16 mouse cellular contexts compared by ENCODE assay signal in the genomic region with DNA sequence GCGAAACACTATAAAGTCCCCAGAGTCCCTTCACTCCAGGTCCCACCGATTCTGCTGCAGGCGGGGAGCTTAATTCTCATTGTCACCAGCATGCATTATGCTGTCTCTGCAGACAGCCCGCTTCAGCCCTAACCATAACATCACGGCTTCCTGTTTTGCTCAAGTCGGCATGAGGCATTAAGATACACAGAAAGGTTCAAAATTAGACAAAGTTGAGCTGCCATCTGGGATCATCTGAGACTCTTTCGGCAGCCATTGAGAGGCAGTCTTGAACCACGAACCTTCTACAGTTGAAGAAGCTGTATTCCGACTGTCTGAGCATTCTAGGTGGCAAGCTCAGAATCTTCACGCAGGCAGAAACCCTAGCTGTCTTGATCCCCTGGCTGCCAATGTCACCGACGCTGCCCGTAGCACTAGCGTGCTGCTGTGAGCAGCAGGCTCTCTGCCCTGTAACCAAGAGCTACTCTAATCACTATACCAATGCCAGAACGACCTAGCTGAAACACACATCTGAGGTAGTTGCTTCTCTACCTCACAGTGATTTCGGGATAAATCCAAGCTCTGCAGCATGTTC. TPM values are rescaled to one million over a fixed set of nuclear protein-coding genes. Genes with fewer than 3 reads are reported as not detected.
A peak's percentile ranks its signal among the peaks of the same experiment; 100 is the strongest.
DNase-seq lines count a peak whose midpoint lies in the region; ATAC-seq and TF ChIP-seq lines count a peak whose summit lies in the region.
"Had no signal": no experiment of that assay in that cellular context is flagged by ENCODE, and none has a peak within 500 bp of the region (broad histone marks: within the 10 kb centered on the region; RNA-seq: fewer than 3 reads in every experiment).

No protein-coding gene starts in this region.

- H3K27ac ChIP-seq in hindbrain, embryonic 16.5 days (ENCODE audit: low read depth, low read length): no peak overlapping the region
- no peak overlapping the region for H3K27ac ChIP-seq in hindbrain, embryonic 12.5 days
- H3K27ac ChIP-seq in thymus, adult 2 months (ENCODE audit: control insufficient read depth, insufficient read depth, low read length): peak overlapping the region; percentile 62
- H3K27ac ChIP-seq in midbrain, embryonic 10.5 days (replicated peaks): no peak overlapping the region
- H3K27ac ChIP-seq: heart, adult 2 months; liver, embryonic 15.5 days had no signal

- peak overlapping the region; percentile 27; the same call in 1 of the 2 replicates for H3K9ac ChIP-seq in hindbrain, embryonic 16.5 days (ENCODE audit: low read depth, low read length)
- no peak overlapping the region for H3K9ac ChIP-seq in hindbrain, embryonic 12.5 days
- H3K9ac ChIP-seq: liver, embryonic 15.5 days had no signal

- H3K27me3 ChIP-seq in hindbrain, embryonic 16.5 days (replicated peaks; ENCODE audit: control insufficient read depth, insufficient read depth, low read length): no peaks in the 10 kb centered on the region
- H3K27me3 ChIP-seq in hindbrain, embryonic 12.5 days: no peaks in the 10 kb centered on the region
- H3K27me3 ChIP-seq in thymus, adult 2 months (ENCODE audit: control insufficient read depth, insufficient read depth, low read length): no peaks in the 10 kb centered on the region
- no peaks in the 10 kb centered on the region for H3K27me3 ChIP-seq in midbrain, embryonic 10.5 days (ENCODE audit: low read depth, poor library complexity, severe bottlenecking)
- H3K27me3 ChIP-seq: liver, embryonic 15.5 days had no signal

- H3K4me3 ChIP-seq in hindbrain, embryonic 16.5 days (ENCODE audit: low read length): no peak overlapping the region
- no peak overlapping the region for H3K4me3 ChIP-seq in hindbrain, embryonic 12.5 days
- H3K4me3 ChIP-seq in thymus, adult 2 months (ENCODE audit: control insufficient read depth, insufficient read depth, low read length): 0 out of 2 replicates have a peak overlapping the region, but pooled peaks have one; percentile 13
- H3K4me3 ChIP-seq in midbrain, embryonic 10.5 days: no peak overlapping the region
- H3K4me3 ChIP-seq: heart, adult 2 months; liver, embryonic 15.5 days had no signal

- DNase-seq in thymus, adult 2 months: peak; percentile 25
- DNase-seq in thymus, adult 18-20 months: no peak
- peak; percentile 59 for DNase-seq in induced T-regulatory cell, adult 2 months (ENCODE audit: low read depth)
- DNase-seq in thymus, postnatal 4 days: peak; percentile 47
- DNase-seq in right cerebral cortex, adult 18-20 months: no peak
- DNase-seq in midbrain, embryonic 10.5 days (ENCODE audit: low spot score): no peak
- DNase-seq: cerebellum, postnatal 25 days; heart, adult 2 months; heart, postnatal 36 days; kidney, postnatal 36 days; left cerebral cortex, postnatal 4 days; right cerebral cortex, postnatal 25 days had no signal

- 59% methylated on average over 16 of the region's 16 CpGs for WGBS in hindbrain, embryonic 16.5 days
- 70% methylated on average over 16 of the region's 16 CpGs for WGBS in hindbrain, embryonic 12.5 days
- 33% methylated on average over 16 of the region's 16 CpGs for WGBS in thymus, adult 2 months
- 78% methylated on average over 16 of the region's 16 CpGs for WGBS in midbrain, embryonic 10.5 days

- H3K4me2 ChIP-seq in hindbrain, embryonic 16.5 days (ENCODE audit: low read length): no peak overlapping the region
- no peak overlapping the region for H3K4me2 ChIP-seq in hindbrain, embryonic 12.5 days (replicated peaks)
- H3K4me2 ChIP-seq: liver, embryonic 15.5 days had no signal

- no peak for TF ChIP-seq CTCF in thymus, adult 2 months (IDR thresholded peaks at IDR 0.05; ENCODE audit: borderline replicate concordance, control insufficient read depth, extremely low read depth, insufficient read depth, low read length, poor library complexity)

- H3K4me1 ChIP-seq in hindbrain, embryonic 16.5 days (ENCODE audit: control insufficient read depth, insufficient read depth, low read depth, low read length): peaks cover 6% of the 10 kb centered on the region
- no peaks in the 10 kb centered on the region for H3K4me1 ChIP-seq in hindbrain, embryonic 12.5 days
- peaks cover 10% of the 10 kb centered on the region for H3K4me1 ChIP-seq in thymus, adult 2 months (replicated peaks; ENCODE audit: control insufficient read depth, insufficient read depth, low read length)
- no peaks in the 10 kb centered on the region for H3K4me1 ChIP-seq in midbrain, embryonic 10.5 days
- H3K4me1 ChIP-seq: liver, embryonic 15.5 days had no signal

- H3K9me3 ChIP-seq in hindbrain, embryonic 16.5 days (ENCODE audit: control insufficient read depth, low read length): no peaks in the 10 kb centered on the region
- H3K9me3 ChIP-seq in hindbrain, embryonic 12.5 days (replicated peaks): no peaks in the 10 kb centered on the region
- no peaks in the 10 kb centered on the region for H3K9me3 ChIP-seq in midbrain, embryonic 10.5 days (replicated peaks)
- H3K9me3 ChIP-seq: liver, embryonic 15.5 days had no signal

- no peak for TF ChIP-seq POLR2A in thymus, adult 2 months (IDR thresholded peaks at IDR 0.05; ENCODE audit: control insufficient read depth, extremely low read depth, insufficient read depth, low read length, poor library complexity)

- H3K36me3 ChIP-seq in hindbrain, embryonic 16.5 days (ENCODE audit: control insufficient read depth, insufficient read depth, low read length): no peaks in the 10 kb centered on the region
- no peaks in the 10 kb centered on the region for H3K36me3 ChIP-seq in hindbrain, embryonic 12.5 days
- H3K36me3 ChIP-seq in thymus, adult 2 months (ENCODE audit: control insufficient read depth, insufficient read depth, low read length): no peaks in the 10 kb centered on the region
- H3K36me3 ChIP-seq in midbrain, embryonic 10.5 days: no peaks in the 10 kb centered on the region
- H3K36me3 ChIP-seq: liver, embryonic 15.5 days had no signal

- ATAC-seq in hindbrain, embryonic 16.5 days: peak; percentile 44
- no peak for ATAC-seq in hindbrain, embryonic 12.5 days (ENCODE audit: low FRiP score)
- ATAC-seq: midbrain, embryonic 16.5 days had no signal

RNA-seq across cellular contexts. Expression of gene St6galnac5, which starts 12.2 kb away (rescaled TPM):
- polyA plus RNA-seq in hindbrain, embryonic 16.5 days (2015; fragmentation: Nextera tagmentation; extraction: Ambion mirVana): 20.1 and 21.1 TPM in 2 replicates
- polyA plus RNA-seq in hindbrain, embryonic 12.5 days (2016; fragmentation: Nextera tagmentation; extraction: Ambion mirVana): 8.4 and 9.1 TPM in 2 replicates
- polyA plus RNA-seq in thymus, adult 2 months (2012; rRNA removed): 0.08 and 0.19 TPM in 2 replicates
- 1.5 and 1.8 TPM in 2 replicates for polyA plus RNA-seq in midbrain, embryonic 10.5 days (2016; fragmentation: Nextera tagmentation; extraction: Ambion mirVana)

Comparison
In these comparisons a context has a peak if more than half of its experiments do, and no peak if none do; other contexts are left out.
1. DNase-seq: peak in thymus, adult 2 months (single experiment), induced T-regulatory cell, adult 2 months (single experiment) and thymus, postnatal 4 days (single experiment); none in thymus, adult 18-20 months (0 of 2), right cerebral cortex, adult 18-20 months (single experiment) and midbrain, embryonic 10.5 days (single experiment).